Mouse (Mus musculus): ENCODE data around the gene Copb1. TPM values are rescaled to one million over a fixed set of nuclear protein-coding genes. Genes with fewer than 3 reads are reported as not detected.

Gene Copb1
- polyA plus RNA-seq, 1 experiment: 37.4 TPM

GRCm38 (mm10) chr7:114220433-114220832, 34.1 kb downstream of the Copb1 start:
- Histone ChIP-seq H3K36me3 (ENCODE audit: control insufficient read depth, insufficient read depth, low read length) (peaks cover 9% of the 10 kb centered on the region), H3K4me3 (ENCODE audit: insufficient read depth, low read depth, low read length) (no peak overlapping the region), H3K27ac (ENCODE audit: insufficient read depth, low read depth, low read length) (no peak overlapping the region), H3K4me1 (ENCODE audit: control insufficient read depth, insufficient read depth, low read length) (peaks cover 2% of the 10 kb centered on the region; the same call in 1 of the 2 replicates), H3K27me3 (replicated peaks; ENCODE audit: control insufficient read depth, insufficient read depth, low read length) (no peaks in the 10 kb centered on the region)
- 84% methylated on average over 4 of the region's 4 CpGs for WGBS
- no peak for DNase-seq
- TF ChIP-seq CTCF (conservative IDR thresholded peaks at IDR 0.05; ENCODE audit: insufficient read depth, insufficient read length, low read depth, low read length): no peak
- no peak for TF ChIP-seq POLR2A (IDR thresholded peaks at IDR 0.05; ENCODE audit: low read depth, low read length)

GRCm38 (mm10) chr7:114216908-114217307, 37.6 kb downstream of the Copb1 start:
- Histone ChIP-seq H3K27me3 (replicated peaks; ENCODE audit: control insufficient read depth, insufficient read depth, low read length) (no peaks in the 10 kb centered on the region), H3K27ac (ENCODE audit: insufficient read depth, low read depth, low read length) (no peak overlapping the region), H3K4me1 (ENCODE audit: control insufficient read depth, insufficient read depth, low read length) (no peaks in the 10 kb centered on the region), H3K4me3 (ENCODE audit: insufficient read depth, low read depth, low read length) (no peak overlapping the region), H3K36me3 (ENCODE audit: control insufficient read depth, insufficient read depth, low read length) (peaks cover 15% of the 10 kb centered on the region)
- WGBS: 88% methylated on average over 2 of the region's 2 CpGs
- no peak for DNase-seq
- TF ChIP-seq CTCF (conservative IDR thresholded peaks at IDR 0.05; ENCODE audit: insufficient read depth, insufficient read length, low read depth, low read length) (no peak), POLR2A (IDR thresholded peaks at IDR 0.05; ENCODE audit: low read depth, low read length) (no peak)

- H3K27ac ChIP-seq (ENCODE audit: insufficient read depth, low read depth, low read length): no peak overlapping the region
- 98% methylated on average over 1 of the region's 1 CpGs for WGBS
- no peak for TF ChIP-seq CTCF (conservative IDR thresholded peaks at IDR 0.05; ENCODE audit: insufficient read depth, insufficient read length, low read depth, low read length)
- TF ChIP-seq POLR2A (IDR thresholded peaks at IDR 0.05; ENCODE audit: low read depth, low read length): no peak
- no peaks in the 10 kb centered on the region for H3K4me1 ChIP-seq (ENCODE audit: control insufficient read depth, insufficient read depth, low read length)
- no peaks in the 10 kb centered on the region for H3K27me3 ChIP-seq (replicated peaks; ENCODE audit: control insufficient read depth, insufficient read depth, low read length)
- no peak for DNase-seq
- H3K36me3 ChIP-seq (ENCODE audit: control insufficient read depth, insufficient read depth, low read length): peaks cover 11% of the 10 kb centered on the region
- H3K4me3 ChIP-seq (ENCODE audit: insufficient read depth, low read depth, low read length): no peak overlapping the region
These were observed 40.1 kb downstream of the Copb1 start for GRCm38 (mm10) chr7:114214385-114214784.

GRCm38 (mm10) chr7:114213537-114213936, 41.0 kb downstream of the Copb1 start:
- no peaks in the 10 kb centered on the region for H3K4me1 ChIP-seq (ENCODE audit: control insufficient read depth, insufficient read depth, low read length)
- peaks cover 11% of the 10 kb centered on the region for H3K36me3 ChIP-seq (ENCODE audit: control insufficient read depth, insufficient read depth, low read length)
- 45% methylated on average over 2 of the region's 2 CpGs for WGBS
- H3K27ac ChIP-seq (ENCODE audit: insufficient read depth, low read depth, low read length): no peak overlapping the region
- no peak overlapping the region for H3K4me3 ChIP-seq (ENCODE audit: insufficient read depth, low read depth, low read length)
- peak; percentile 66 for DNase-seq
- no peaks in the 10 kb centered on the region for H3K27me3 ChIP-seq (replicated peaks; ENCODE audit: control insufficient read depth, insufficient read depth, low read length)
- TF ChIP-seq POLR2A (IDR thresholded peaks at IDR 0.05; ENCODE audit: low read depth, low read length) (no peak), CTCF (conservative IDR thresholded peaks at IDR 0.05; ENCODE audit: insufficient read depth, insufficient read length, low read depth, low read length) (0 out of 2 replicates have a peak, but pooled peaks have one; percentile 10)

- H3K4me1 ChIP-seq (ENCODE audit: control insufficient read depth, insufficient read depth, low read length): no peaks in the 10 kb centered on the region
- H3K27ac ChIP-seq (ENCODE audit: insufficient read depth, low read depth, low read length): no peak overlapping the region
- peaks cover 6% of the 10 kb centered on the region for H3K36me3 ChIP-seq (ENCODE audit: control insufficient read depth, insufficient read depth, low read length)
- no peak for DNase-seq
- H3K27me3 ChIP-seq (replicated peaks; ENCODE audit: control insufficient read depth, insufficient read depth, low read length): no peaks in the 10 kb centered on the region
- WGBS: 55% methylated on average over 3 of the region's 3 CpGs
- H3K4me3 ChIP-seq (ENCODE audit: insufficient read depth, low read depth, low read length): no peak overlapping the region
- TF ChIP-seq CTCF (conservative IDR thresholded peaks at IDR 0.05; ENCODE audit: insufficient read depth, insufficient read length, low read depth, low read length) (no peak), POLR2A (IDR thresholded peaks at IDR 0.05; ENCODE audit: low read depth, low read length) (no peak)
These were observed 43.9 kb downstream of the Copb1 start for GRCm38 (mm10) chr7:114210618-114211017.

- no peak for TF ChIP-seq CTCF (conservative IDR thresholded peaks at IDR 0.05; ENCODE audit: insufficient read depth, insufficient read length, low read depth, low read length)
- no peak for TF ChIP-seq POLR2A (IDR thresholded peaks at IDR 0.05; ENCODE audit: low read depth, low read length)
- Histone ChIP-seq H3K4me3 (ENCODE audit: insufficient read depth, low read depth, low read length) (no peak overlapping the region), H3K36me3 (ENCODE audit: control insufficient read depth, insufficient read depth, low read length) (peaks cover 5% of the 10 kb centered on the region), H3K27ac (ENCODE audit: insufficient read depth, low read depth, low read length) (no peak overlapping the region), H3K27me3 (replicated peaks; ENCODE audit: control insufficient read depth, insufficient read depth, low read length) (no peaks in the 10 kb centered on the region), H3K4me1 (ENCODE audit: control insufficient read depth, insufficient read depth, low read length) (no peaks in the 10 kb centered on the region)
- DNase-seq: no peak
- WGBS: 90% methylated on average over 1 of the region's 1 CpGs
These were observed 44.7 kb downstream of the Copb1 start for GRCm38 (mm10) chr7:114209841-114210240.

- Histone ChIP-seq H3K27ac (ENCODE audit: insufficient read depth, low read depth, low read length) (peak overlapping the region; percentile 95), H3K4me1 (ENCODE audit: control insufficient read depth, insufficient read depth, low read length) (peaks cover 23% of the 10 kb centered on the region), H3K36me3 (ENCODE audit: control insufficient read depth, insufficient read depth, low read length) (no peaks in the 10 kb centered on the region), H3K27me3 (replicated peaks; ENCODE audit: control insufficient read depth, insufficient read depth, low read length) (no peaks in the 10 kb centered on the region), H3K4me3 (ENCODE audit: insufficient read depth, low read depth, low read length) (no peak overlapping the region)
- WGBS: 16% methylated on average over 9 of the region's 9 CpGs
- 0 out of 2 replicates have a peak, but pooled peaks have one; percentile 8 for TF ChIP-seq CTCF (conservative IDR thresholded peaks at IDR 0.05; ENCODE audit: insufficient read depth, insufficient read length, low read depth, low read length)
- TF ChIP-seq POLR2A (IDR thresholded peaks at IDR 0.05; ENCODE audit: low read depth, low read length): no peak
- peak; percentile 89 for DNase-seq
These were observed 50.8 kb downstream of the Copb1 start for GRCm38 (mm10) chr7:114203491-114204359.
